Mouse (Mus musculus) adrenal gland, postnatal 14 days (tissue): Measurements from ENCODE around the gene Mchr1. TPM values are rescaled to one million over a fixed set of nuclear protein-coding genes. Genes with fewer than 3 reads are reported as not detected.

Experiments
- DNase-seq: peaks from one replicate; pipeline ENCODE4 v3.0.0; 2021; ENCODE audit warnings: mixed read lengths
- total RNA-seq: library from RNA; stranded (reverse); gene quantifications from 2 replicates; pipeline ENCODE4 v1.2.3, GENCODE M21; 2021

Gene Mchr1
- total RNA-seq, 1 experiment from 2014 or later: 0.33 TPM

DNA sequence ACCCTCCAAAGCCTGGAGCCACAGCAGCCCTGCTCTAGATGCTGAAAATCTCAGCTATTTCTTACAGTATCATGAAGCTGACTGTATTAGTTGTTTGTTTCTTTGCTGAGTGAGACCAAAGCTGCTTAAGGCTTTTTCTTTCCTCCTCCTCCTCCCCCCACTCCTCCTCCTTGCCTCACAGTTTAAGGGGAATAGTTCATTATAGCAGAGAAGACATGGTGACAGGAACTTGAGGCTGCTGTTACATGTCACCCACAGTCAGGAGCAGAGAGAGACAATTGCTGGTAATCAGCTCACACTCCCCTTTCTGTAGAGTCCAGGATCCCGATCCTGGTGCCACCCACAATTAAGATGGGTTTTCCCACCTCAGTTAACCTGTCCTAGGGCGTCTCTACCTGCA, 38.1 kb downstream of the Mchr1 start:
- DNase-seq: no peak

DNA sequence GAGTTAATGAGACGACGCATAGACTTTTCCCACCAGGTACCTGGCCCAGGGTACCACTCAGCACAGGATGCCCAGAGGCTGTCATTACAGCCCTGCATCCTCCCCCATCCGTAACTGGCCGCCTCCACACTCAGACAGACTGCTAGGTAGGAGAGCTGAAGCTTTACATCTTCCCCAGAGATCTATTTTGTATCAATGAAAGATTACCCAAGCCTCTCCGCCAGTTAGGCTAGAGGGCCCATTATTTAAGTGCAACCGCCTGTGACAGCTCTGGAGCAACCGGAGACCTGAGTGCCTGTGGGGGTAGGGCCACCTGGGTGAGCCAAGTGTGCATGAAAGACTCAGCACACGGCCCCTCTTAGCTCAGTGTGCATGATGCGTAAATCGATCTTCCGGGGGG, 42.6 kb downstream of the Mchr1 start:
- DNase-seq: peak; percentile 28

GRCm38 (mm10) chr15:81278699-81279098, 43.4 kb downstream of the Mchr1 start:
- peak; percentile 47 for DNase-seq

DNA sequence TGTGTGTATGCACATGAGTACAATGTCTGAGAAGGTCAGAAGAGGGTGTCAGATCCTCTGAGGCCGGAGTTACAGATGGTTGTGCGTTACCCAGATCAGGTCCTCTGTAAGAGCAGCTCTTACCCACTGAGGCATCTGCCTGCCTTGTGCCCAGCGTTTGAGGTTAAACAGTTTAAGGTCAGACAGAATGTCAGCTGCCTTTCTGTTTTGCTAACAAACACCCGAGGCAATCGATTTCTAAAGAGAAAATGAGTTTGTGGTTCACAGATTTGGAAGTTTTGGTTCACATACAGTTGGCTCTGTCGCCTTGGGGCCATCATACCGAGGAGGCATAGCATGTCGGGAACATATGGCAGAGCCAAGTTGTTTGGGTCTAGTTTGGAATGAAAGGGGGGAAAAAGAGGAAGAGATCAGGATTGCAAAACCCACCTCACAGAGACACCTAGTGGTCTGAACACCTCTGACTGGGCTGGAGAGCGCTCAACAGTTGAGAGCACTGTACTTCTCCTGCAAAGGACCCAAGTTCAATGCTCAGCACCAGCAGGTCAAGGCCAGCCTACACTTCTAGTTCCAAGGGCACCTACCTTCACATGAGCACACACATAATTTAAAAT, 48.9 kb downstream of the Mchr1 start:
- no peak for DNase-seq

Other genes with a start within 250 kb of the Mchr1 start
- gene Mrtfa, start 44.7 kb upstream of the Mchr1 start, total RNA-seq: 23.4 and 32.1 TPM in 2 replicates
- gene Slc25a17, start 125.3 kb downstream of the Mchr1 start, total RNA-seq: 139 and 141 TPM in 2 replicates
- 256 and 303 TPM in 2 replicates for gene St13, start 164.6 kb downstream of the Mchr1 start, total RNA-seq
- gene Xpnpep3, start 164.6 kb downstream of the Mchr1 start, total RNA-seq: 21.6 and 29.2 TPM in 2 replicates
- not detected in 2 replicates for gene Dnajb7, start 172.8 kb downstream of the Mchr1 start, total RNA-seq
- gene Rbx1, start 230.8 kb downstream of the Mchr1 start, total RNA-seq: 118 and 119 TPM in 2 replicates